Mouse (Mus musculus) lung, embryonic 16.5 days (tissue): ENCODE results near the gene Pja2. TPM values are rescaled to one million over a fixed set of nuclear protein-coding genes. Genes with fewer than 3 reads are reported as not detected.

Source experiments
- ATAC-seq: fragments of 200-750 bp; cut with Nextera tagmentation; 2 replicates; pipeline ENCODE4 v1.8.0; 2017; ENCODE audit warnings: low read depth, mild to moderate bottlenecking, moderate library complexity
- H3K27ac ChIP-seq: fragments of 300-500 bp; sonication (generic); 2 replicates; pipeline ENCODE4 v1.5.1; 2014; ENCODE audit warnings: mild to moderate bottlenecking, control low read depth, low read length
- H3K27me3 ChIP-seq: fragments of 300-500 bp; sonication (generic); 2 replicates; pipeline ENCODE4 v1.6.1; 2014; ENCODE audit warnings: low read depth, low read length, mixed read lengths; ENCODE audit not compliant: control insufficient read depth, insufficient read depth
- H3K36me3 ChIP-seq: fragments of 300-500 bp; sonication (generic); 2 replicates; pipeline ENCODE4 v1.6.1; 2014; ENCODE audit warnings: low read length; ENCODE audit not compliant: control insufficient read depth, insufficient read depth
- H3K4me1 ChIP-seq: fragments of 300-500 bp; sonication (generic); replicated peaks from 2 replicates; pipeline ENCODE4 v1.6.1; 2014; ENCODE audit warnings: low read length, mixed read lengths; ENCODE audit not compliant: control insufficient read depth, insufficient read depth
- H3K4me2 ChIP-seq: fragments of 300-500 bp; sonication (generic); 2 replicates; pipeline ENCODE4 v1.6.1; 2014; ENCODE audit warnings: low read depth, low read length, control low read depth
- H3K4me3 ChIP-seq: fragments of 300-500 bp; sonication (generic); 2 replicates; pipeline ENCODE4 v1.5.1; 2014; ENCODE audit warnings: mild to moderate bottlenecking, low read length, control low read depth
- H3K9ac ChIP-seq: fragments of 300-500 bp; sonication (generic); 2 replicates; pipeline ENCODE4 v1.6.1; 2014; ENCODE audit warnings: low read length, control low read depth
- H3K9me3 ChIP-seq: fragments of 300-500 bp; sonication (generic); 2 replicates; pipeline ENCODE4 v1.6.1; 2016; ENCODE audit warnings: low read length; ENCODE audit not compliant: control insufficient read depth
- WGBS: fragments of 180-500 bp; shearing (Covaris S2); extraction: QIAGEN DNeasy Blood & Tissue Kit; methylation state at CpG from one replicate; pipeline ENCODE4 v1.1.7; 2014; 5-methylcytosine and 5-hydroxymethylcytosine counted together
- polyA plus RNA-seq: library from polyadenylated mRNA; unstranded; fragments of >200 nt; fragmentation: Nextera tagmentation; extraction: Ambion mirVana; gene quantifications from 2 replicates; pipeline ENCODE4 v1.2.1, GENCODE M21; 2015

The Pja2 gene
- 68.6 and 68.9 TPM in 2 replicates for polyA plus RNA-seq

DNA sequence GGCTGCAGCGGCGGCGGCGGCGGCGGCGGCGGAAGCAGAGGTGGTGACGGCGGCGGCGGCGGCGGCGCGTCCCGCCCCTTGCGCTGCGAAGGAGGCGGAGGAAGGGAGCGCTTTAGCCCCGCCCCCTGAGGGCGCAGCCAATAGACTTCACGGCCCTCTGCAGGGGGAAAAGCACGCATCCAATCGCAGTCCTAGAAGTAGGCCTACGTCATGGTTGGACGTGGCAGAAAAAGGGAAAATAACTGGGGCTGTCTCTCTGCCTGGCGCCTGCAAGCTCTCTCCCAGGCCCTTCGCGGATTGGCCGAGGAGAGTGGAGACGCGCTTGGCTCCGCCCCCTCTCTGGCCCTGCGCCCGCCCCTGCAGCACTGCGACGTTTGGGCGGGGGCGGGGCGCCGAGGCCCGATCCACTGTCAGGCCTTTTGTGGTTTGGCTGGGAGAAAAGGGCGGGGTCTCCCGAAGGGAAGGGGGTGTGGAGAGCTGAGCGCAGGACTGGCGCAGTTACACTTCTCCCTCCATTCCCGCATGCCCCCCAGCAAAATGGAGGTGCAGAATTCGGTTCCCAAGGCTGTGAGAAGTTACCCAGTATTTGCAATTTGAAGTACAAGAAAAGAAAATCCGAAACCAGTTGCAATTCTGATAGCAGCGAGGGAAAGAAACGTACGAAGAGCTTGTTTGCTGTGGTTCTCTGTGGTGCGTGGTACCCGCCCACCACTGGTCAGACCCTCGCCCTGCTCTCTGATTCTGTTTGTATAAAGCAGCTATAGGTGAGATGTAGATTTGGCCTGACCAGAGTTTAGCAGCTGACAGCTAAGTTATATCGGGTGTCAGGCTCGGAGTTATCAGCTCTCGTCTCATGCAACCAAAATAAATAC lies at the start of gene Pja2:
Pja2 (minus strand) TSS at position 19 of the 872 bp plus-strand sequence.
- Histone ChIP-seq H3K9me3 (no peaks in the 10 kb centered on the region), H3K27ac (peak within 1 kb of the TSS; percentile 98), H3K27me3 (no peaks in the 10 kb centered on the region), H3K9ac (peak within 1 kb of the TSS; percentile 84), H3K4me1 (peaks cover 9% of the 10 kb centered on the region; the same call in 1 of the 2 replicates), H3K4me3 (peak within 1 kb of the TSS; percentile 73), H3K36me3 (no peaks in the 10 kb centered on the region), H3K4me2 (peak within 1 kb of the TSS; percentile 93)
- ATAC-seq = peak; percentile 99
- WGBS = 1% methylated on average over 39 of the region's 60 CpGs

GRCm38 (mm10) chr17:64375327-64375726 lies 43.6 kb upstream of the Pja2 start:
- WGBS = 74% methylated on average over 4 of the region's 4 CpGs

DNA sequence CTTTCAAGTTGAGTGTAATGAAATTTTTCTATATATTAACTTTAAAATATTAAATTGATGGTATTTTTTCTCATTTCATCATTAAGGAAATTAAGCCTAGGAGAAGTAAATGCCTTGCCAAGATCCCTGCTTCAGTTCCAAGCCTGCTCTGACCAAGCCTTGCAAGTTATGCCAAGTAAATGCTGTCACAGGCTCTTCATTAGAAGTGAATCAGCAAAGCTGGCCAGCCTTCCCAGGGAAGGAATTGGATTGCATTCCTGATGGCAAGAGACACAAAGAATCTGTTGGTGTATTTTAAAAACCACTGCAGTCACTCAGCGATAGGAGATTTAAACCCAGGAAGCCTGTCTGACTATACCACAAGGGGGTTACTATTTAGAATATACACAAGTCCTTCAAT lies 32.0 kb upstream of the Pja2 start:
- Histone ChIP-seq H3K9me3 (no peaks in the 10 kb centered on the region), H3K27me3 (no peaks in the 10 kb centered on the region), H3K36me3 (no peaks in the 10 kb centered on the region), H3K4me2 (no peak overlapping the region), H3K9ac (no peak overlapping the region), H3K4me1 (no peaks in the 10 kb centered on the region), H3K27ac (no peak overlapping the region), H3K4me3 (no peak overlapping the region)
- ATAC-seq = peak; percentile 88
- WGBS = 60% methylated on average over 1 of the region's 1 CpGs

More at GRCm38 (mm10) chr17:64375327-64375726, 43.6 kb upstream of the Pja2 start:
- no peaks in the 10 kb centered on the region for H3K27me3 ChIP-seq
- no peaks in the 10 kb centered on the region for H3K36me3 ChIP-seq
- no peak overlapping the region for H3K4me3 ChIP-seq
- no peaks in the 10 kb centered on the region for H3K9me3 ChIP-seq
- H3K9ac ChIP-seq = no peak overlapping the region
- H3K4me2 ChIP-seq = no peak overlapping the region
- peak; percentile 80 for ATAC-seq
- H3K4me1 ChIP-seq = no peaks in the 10 kb centered on the region
- no peak overlapping the region for H3K27ac ChIP-seq

DNA sequence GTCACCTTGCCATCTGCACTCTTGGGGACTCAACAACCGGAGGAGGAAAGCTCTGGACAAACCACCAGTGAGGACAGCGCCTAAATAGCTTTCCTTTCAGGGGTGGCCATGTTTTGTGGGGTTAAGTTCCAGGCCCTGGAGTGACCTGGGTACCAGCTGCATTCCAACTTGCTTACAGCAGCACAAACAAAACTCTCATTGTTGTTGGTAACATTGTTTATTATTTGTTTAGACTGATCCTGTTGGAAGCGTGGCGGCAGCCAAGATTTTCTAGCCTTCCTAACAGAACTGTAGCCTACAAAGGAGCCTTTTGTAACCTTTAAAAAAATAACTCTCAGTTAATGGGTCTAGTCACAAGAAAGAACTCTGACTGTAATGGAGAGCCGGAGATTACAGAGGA lies 30.9 kb upstream of the Pja2 start:
- Histone ChIP-seq H3K9ac (no peak overlapping the region), H3K4me2 (no peak overlapping the region), H3K9me3 (no peaks in the 10 kb centered on the region), H3K4me1 (no peaks in the 10 kb centered on the region), H3K27ac (no peak overlapping the region), H3K36me3 (no peaks in the 10 kb centered on the region), H3K4me3 (no peak overlapping the region), H3K27me3 (no peaks in the 10 kb centered on the region)
- WGBS = 66% methylated on average over 5 of the region's 5 CpGs
- peak; percentile 47; the same call in 1 of the 2 replicates for ATAC-seq

- H3K36me3 ChIP-seq = no peaks in the 10 kb centered on the region
- no peaks in the 10 kb centered on the region for H3K27me3 ChIP-seq
Observed at GRCm38 (mm10) chr17:64361911-64362425, 30.3 kb upstream of the Pja2 start.

DNA sequence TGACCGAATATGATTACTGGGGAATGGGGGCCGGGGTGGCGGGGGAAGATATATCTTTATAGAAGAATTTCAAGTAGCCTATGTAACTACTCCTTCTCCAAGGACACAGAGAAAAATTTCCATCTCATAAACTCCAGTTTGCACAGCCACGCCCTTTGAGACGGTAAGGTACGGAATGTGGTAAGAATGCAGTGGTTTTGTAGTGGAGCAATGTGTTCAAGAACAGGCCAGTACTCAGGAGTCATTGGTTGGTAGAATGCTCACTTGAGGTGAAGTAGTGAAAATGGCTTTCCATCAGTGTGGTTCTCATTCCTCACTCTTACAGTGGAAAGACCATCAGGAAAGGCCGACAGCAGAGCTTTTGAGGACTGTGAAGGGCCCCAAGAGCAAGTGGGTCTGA lies 22.2 kb upstream of the Pja2 start:
- ATAC-seq = 0 out of 2 replicates have a peak, but pooled peaks have one; percentile 20
- 85% methylated on average over 7 of the region's 7 CpGs for WGBS

More at GRCm38 (mm10) chr17:64361911-64362425, 30.3 kb upstream of the Pja2 start:
- Histone ChIP-seq H3K9ac (no peak overlapping the region), H3K4me1 (no peaks in the 10 kb centered on the region), H3K4me3 (no peak overlapping the region), H3K9me3 (no peaks in the 10 kb centered on the region), H3K27ac (no peak overlapping the region), H3K4me2 (no peak overlapping the region)
- 81% methylated on average over 3 of the region's 3 CpGs for WGBS
- no peak for ATAC-seq

DNA sequence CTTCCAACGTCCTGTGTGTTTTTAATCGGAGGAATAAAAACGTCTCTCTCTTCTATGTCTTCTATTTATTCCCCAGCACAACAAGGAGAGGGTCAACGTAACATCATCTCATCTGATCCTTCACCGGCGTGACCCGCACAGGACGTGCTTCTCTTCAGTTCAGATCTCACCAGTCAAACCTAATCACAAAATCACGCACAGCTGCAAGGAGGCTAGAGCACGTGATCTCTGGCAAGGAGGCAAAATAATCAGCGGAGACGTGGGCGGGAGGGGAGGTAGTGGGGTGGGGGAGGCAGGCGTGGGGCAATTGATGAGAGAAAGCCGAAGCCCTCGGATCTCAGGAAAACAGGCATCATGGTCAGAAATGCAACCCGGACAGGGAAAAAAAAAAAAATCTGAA lies 14.4 kb upstream of the Pja2 start:
- H3K27me3 ChIP-seq = no peaks in the 10 kb centered on the region
- H3K4me2 ChIP-seq = peak overlapping the region; percentile 71
- H3K4me1 ChIP-seq = no peaks in the 10 kb centered on the region; the same call in 1 of the 2 replicates
- no peaks in the 10 kb centered on the region for H3K36me3 ChIP-seq
- no peak for ATAC-seq
- peak overlapping the region; percentile 38 for H3K4me3 ChIP-seq
- no peaks in the 10 kb centered on the region for H3K9me3 ChIP-seq
- 9% methylated on average over 17 of the region's 17 CpGs for WGBS
- no peak overlapping the region for H3K27ac ChIP-seq
- peak overlapping the region; percentile 54; the same call in 1 of the 2 replicates for H3K9ac ChIP-seq

More for the DNA sequence above, 22.2 kb upstream of the Pja2 start:
- Histone ChIP-seq H3K4me3 (no peak overlapping the region), H3K36me3 (no peaks in the 10 kb centered on the region), H3K9ac (no peak overlapping the region), H3K4me2 (no peak overlapping the region), H3K27me3 (no peaks in the 10 kb centered on the region), H3K27ac (no peak overlapping the region), H3K9me3 (no peaks in the 10 kb centered on the region), H3K4me1 (no peaks in the 10 kb centered on the region)

DNA sequence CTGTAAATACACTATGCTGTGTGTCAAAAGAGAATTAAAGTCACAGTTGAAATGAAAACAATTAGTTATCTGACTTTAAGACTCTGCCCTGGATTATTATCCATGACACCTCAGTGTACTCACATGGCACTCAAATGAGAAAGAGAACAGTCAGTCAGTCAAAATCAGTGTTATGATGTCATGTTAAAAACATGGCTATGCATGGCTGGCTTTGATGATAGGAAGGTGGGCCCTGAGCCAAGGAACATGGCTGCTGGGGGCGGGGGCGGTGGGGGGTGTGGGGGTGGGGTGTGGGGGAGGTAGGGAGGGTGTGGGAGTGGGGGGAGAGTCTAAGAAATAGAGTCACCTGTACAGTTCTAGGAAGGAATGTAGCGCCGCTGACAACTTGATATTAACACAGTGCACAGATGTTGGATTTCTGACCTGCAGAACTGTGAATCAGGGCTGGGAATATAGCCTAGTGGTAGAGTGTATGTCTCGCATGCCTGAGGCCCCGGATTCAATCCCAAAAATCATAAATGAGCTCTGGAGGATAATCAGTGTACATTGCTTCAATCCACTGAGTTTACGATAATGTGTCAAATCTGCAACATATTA lies 13.0 kb upstream of the Pja2 start:
- Histone ChIP-seq H3K4me3 (no peak overlapping the region), H3K27me3 (no peaks in the 10 kb centered on the region), H3K9ac (no peak overlapping the region), H3K9me3 (no peaks in the 10 kb centered on the region), H3K27ac (no peak overlapping the region), H3K4me1 (no peaks in the 10 kb centered on the region; the same call in 1 of the 2 replicates), H3K36me3 (no peaks in the 10 kb centered on the region), H3K4me2 (no peak overlapping the region)
- ATAC-seq = no peak
- 66% methylated on average over 7 of the region's 7 CpGs for WGBS

GRCm38 (mm10) chr17:64341698-64342097 lies 10.0 kb upstream of the Pja2 start:
- WGBS = 38% methylated on average over 7 of the region's 7 CpGs
- Histone ChIP-seq H3K36me3 (no peaks in the 10 kb centered on the region), H3K4me2 (no peak overlapping the region), H3K4me3 (no peak overlapping the region), H3K27me3 (no peaks in the 10 kb centered on the region), H3K27ac (no peak overlapping the region), H3K4me1 (no peaks in the 10 kb centered on the region; the same call in 1 of the 2 replicates), H3K9ac (no peak overlapping the region), H3K9me3 (no peaks in the 10 kb centered on the region)
- no peak for ATAC-seq
